ENCODE assay signal across 1 mouse cellular context in the genomic region with DNA sequence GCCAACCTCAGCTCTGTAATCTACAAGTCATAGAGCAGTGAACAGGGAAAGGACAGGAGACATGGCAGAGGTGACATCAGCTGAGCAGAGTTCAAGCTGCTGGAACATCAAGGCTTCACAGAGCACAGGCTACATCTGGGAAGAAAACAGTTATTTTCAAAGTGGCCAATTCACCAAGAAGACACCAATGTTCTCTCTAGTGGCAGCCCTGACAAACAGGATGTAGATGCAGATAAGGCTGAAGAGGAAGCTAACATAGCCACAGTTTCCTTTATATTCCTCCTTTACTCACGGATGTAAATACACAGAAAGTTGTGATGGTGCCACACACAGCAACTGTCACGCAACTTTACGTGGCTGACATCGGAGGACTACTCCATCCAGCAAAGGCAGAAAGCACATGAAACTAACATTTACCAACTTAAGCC.
TF ChIP-seq lines count a peak whose summit lies in the region.

No protein-coding gene starts in this region.

TF ChIP-seq in MEL, 35 proteins besides CTCF, POLR2A, EP300 and RAD21 (continued from another document):
- TF ChIP-seq USF1 (IDR thresholded peaks at IDR 0.05; ENCODE audit: low read depth, low read length) (no peak), ZMIZ1 (IDR thresholded peaks at IDR 0.05; ENCODE audit: low read depth, low read length) (no peak), BHLHE40 (IDR thresholded peaks at IDR 0.05; ENCODE audit: borderline replicate concordance, low read depth, low read length) (no peak), E2F4 (IDR thresholded peaks at IDR 0.05; ENCODE audit: borderline replicate concordance, low read depth, low read length) (no peak), MYB (IDR thresholded peaks at IDR 0.05; ENCODE audit: low read depth, low read length) (peak; percentile 23; the same call in 1 of the 2 replicates), NELFE (IDR thresholded peaks at IDR 0.05; ENCODE audit: low read depth, low read length) (no peak), KAT2A (conservative IDR thresholded peaks at IDR 0.05; ENCODE audit: low read depth, low read length) (no peak), ELF1 (IDR thresholded peaks at IDR 0.05; ENCODE audit: low read depth, low read length) (no peak), MAZ (IDR thresholded peaks at IDR 0.05; ENCODE audit: low read depth, low read length) (no peak), ZNF384 (IDR thresholded peaks at IDR 0.05; ENCODE audit: low read depth, low read length) (no peak), RCOR1 (IDR thresholded peaks at IDR 0.05; ENCODE audit: low read depth, low read length) (peak; percentile 82), MYC (IDR thresholded peaks at IDR 0.05; ENCODE audit: low read depth, low read length) (peak; percentile 81), ZC3H11A (IDR thresholded peaks at IDR 0.05; ENCODE audit: low read depth, low read length) (no peak), MAX (IDR thresholded peaks at IDR 0.05; ENCODE audit: low read length) (0 out of 2 replicates have a peak, but pooled peaks have one; percentile 59), TBP (IDR thresholded peaks at IDR 0.05; ENCODE audit: low read depth, low read length) (peak; percentile 81), SIN3A (IDR thresholded peaks at IDR 0.05; ENCODE audit: low read length) (peak; percentile 58; the same call in 1 of the 2 replicates), MXI1 (IDR thresholded peaks at IDR 0.05; ENCODE audit: low read depth, low read length) (peak; percentile 39; the same call in 1 of the 2 replicates), CHD2 (IDR thresholded peaks at IDR 0.05; ENCODE audit: low read length) (no peak), ZKSCAN1 (IDR thresholded peaks at IDR 0.05; ENCODE audit: low read depth, low read length) (no peak), MAFK (IDR thresholded peaks at IDR 0.05; ENCODE audit: borderline replicate concordance, low read depth, low read length) (no peak; the same call in 1 of the 2 replicates), UBTF (IDR thresholded peaks at IDR 0.05; ENCODE audit: borderline replicate concordance, insufficient read depth, low read depth, low read length) (no peak), SMC3 (IDR thresholded peaks at IDR 0.05; ENCODE audit: low read depth, low read length) (no peak), POLR2AphosphoS5 (IDR thresholded peaks at IDR 0.05; ENCODE audit: borderline replicate concordance, low read depth, low read length) (no peak), TAL1 (IDR thresholded peaks at IDR 0.05; ENCODE audit: low read length) (peak; percentile 69), JUND (IDR thresholded peaks at IDR 0.05; ENCODE audit: low read depth, low read length) (no peak), USF2 (IDR thresholded peaks at IDR 0.05; ENCODE audit: borderline replicate concordance in 1 of 2, insufficient read depth in 1 of 2, low read depth in 1 of 2, low read length in 2 of 2) (no peak), MEF2A (IDR thresholded peaks at IDR 0.05; ENCODE audit: extremely low read depth, insufficient replicate concordance, low read depth, low read length, poor library complexity, severe bottlenecking) (no peak)
